Mouse (Mus musculus) layer of hippocampus, adult 18-20 months (tissue): ENCODE measurements around the gene Ptpa. TPM values are rescaled to one million over a fixed set of nuclear protein-coding genes. Genes with fewer than 3 reads are reported as not detected.
"Not testable (repeated sequence)": the region's sequence is repeated elsewhere in the genome, so short reads cannot be mapped to it uniquely, and the experiment has no call there.

ENCODE experiments used
- DNase-seq, 2 experiments: peaks; one replicate each; pipeline ENCODE4 v3.0.0; 2022; ENCODE audit warnings: low spot score in 2 of 2
- total RNA-seq, 2 experiments: library from RNA; stranded (reverse); gene quantifications; 2 replicates each; pipeline ENCODE4 v1.2.3; 2021

Ptpa gene
- total RNA-seq, 2 experiments from 2014 or later: 170 to 176 TPM

GRCm38 (mm10) chr2:30401581-30401980 is 14.3 kb upstream of the Ptpa start:
- no peak for DNase-seq

DNA sequence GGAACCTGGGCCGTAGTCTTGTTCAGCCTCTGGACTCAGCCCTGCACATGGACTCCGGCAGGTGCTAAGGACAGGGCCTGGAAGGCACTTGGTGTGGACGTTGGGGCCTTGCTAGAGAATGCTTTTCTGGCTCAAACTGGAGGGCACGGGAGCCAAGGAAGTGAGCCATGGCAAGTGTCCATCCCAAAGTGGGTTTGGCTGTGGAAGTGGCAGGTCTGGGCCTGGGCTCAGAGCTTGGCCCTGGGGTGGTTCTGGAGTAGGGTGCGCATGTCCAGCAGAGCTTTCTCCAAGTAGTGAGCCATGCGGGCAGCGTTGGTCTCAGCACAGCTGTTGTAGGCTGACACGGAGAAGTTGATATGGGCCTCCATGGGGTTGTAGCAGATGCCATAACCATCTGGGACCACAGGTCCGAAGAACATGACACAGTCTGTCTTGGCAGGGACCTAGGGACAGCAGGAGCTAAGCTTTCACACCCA is 13.4 kb upstream of the Ptpa start:
- no peak for DNase-seq

GRCm38 (mm10) chr2:30402843-30403242 is 13.0 kb upstream of the Ptpa start:
- no peak for DNase-seq

GRCm38 (mm10) chr2:30403870-30404269 is 12.0 kb upstream of the Ptpa start:
- no peak for DNase-seq

GRCm38 (mm10) chr2:30407221-30407620 is 8.6 kb upstream of the Ptpa start:
- no peak for DNase-seq

DNA sequence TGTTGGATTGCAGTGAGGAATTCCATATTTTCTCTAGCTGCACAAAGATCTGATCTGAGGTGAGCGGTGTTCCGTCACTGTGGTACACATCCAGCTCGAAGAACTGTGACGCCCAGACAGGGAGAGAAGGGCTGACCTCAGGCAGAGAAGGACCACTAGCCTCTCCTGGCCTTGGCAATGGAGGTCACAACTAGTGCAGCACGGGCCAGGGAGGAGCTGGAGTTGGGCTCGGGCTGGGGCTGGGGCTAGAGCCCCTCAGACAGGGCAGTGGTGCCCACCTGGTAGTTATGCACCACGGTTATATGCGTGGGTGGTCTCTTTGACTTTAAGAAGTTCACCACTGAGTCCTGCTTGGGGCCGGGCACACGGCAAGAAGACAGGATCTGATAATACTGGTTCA is 8.1 kb upstream of the Ptpa start:
- no peak for DNase-seq

- no peak for DNase-seq
These were observed 7.3 kb upstream of the Ptpa start for GRCm38 (mm10) chr2:30408452-30409100.

DNA sequence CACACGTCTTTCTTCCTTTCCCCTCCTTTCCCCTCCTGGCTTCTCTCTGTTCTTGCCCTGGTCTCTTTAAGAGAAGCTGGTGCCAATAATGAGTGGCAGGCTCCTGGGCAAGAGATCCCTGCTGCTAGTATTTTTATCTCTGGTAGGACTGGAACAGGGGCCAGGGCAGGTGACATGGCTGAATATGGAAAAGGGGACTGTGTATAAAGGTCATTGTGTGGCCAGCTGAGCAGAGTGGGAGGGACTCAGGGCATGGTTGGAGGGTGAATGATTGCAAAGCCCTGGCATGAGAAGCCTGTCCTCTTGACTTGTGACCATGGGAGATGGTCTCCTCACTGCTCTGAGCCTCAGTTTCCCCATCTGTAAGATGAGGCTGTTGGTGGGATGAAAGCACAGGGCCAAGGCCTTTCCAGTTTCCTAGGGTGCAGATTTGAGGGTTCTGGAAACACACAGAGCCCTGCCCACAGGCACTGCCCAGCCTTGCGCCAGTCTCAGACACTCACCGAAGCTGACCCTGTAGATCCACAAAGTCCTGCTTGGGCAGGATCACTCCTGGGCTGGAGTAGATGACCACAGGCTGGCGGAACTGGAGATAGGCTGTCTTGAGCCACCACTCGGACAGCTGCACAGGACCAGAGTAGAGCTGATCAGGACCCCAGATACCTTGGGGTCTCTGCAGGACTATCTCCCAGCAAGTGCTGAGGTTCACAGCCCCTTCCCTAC is 6.2 kb upstream of the Ptpa start:
- no peak for DNase-seq

- peak; percentile 54 to 60 for DNase-seq
These were observed 2.5 kb upstream of the Ptpa start for GRCm38 (mm10) chr2:30413038-30413973.

DNA sequence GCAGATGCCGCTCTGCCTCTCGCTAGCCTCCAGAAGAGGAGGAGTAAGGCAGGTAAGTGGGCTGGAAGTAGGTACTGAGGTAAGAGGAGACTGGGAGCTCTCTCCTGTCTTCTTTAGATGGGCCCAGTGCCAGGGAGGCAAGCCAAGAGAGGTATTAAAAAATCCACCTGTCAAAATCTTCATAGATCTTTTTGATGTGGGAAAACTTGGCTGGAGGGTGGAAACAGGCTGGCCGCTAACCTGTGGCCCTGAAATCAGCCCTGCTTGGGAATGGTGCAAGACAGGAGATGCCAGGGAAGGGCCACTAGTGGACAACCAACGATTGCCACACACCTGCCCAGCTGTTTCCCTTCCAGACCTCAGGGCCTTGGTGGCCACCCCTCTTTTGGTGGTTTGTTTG is 1.7 kb upstream of the Ptpa start:
- no peak for DNase-seq

GRCm38 (mm10) chr2:30414681-30415080 is 1.2 kb upstream of the Ptpa start:
- DNase-seq: no peak

- peak; percentile 90 to 92 for DNase-seq
These were observed 493 bp upstream of the Ptpa start, which contains the start of gene Crat for GRCm38 (mm10) chr2:30415157-30415935. Gene Crat (minus strand): TSS chr2:30415813.

GRCm38 (mm10) chr2:30416649-30416965 is 768 bp downstream of the Ptpa start:
- no peak for DNase-seq

DNA sequence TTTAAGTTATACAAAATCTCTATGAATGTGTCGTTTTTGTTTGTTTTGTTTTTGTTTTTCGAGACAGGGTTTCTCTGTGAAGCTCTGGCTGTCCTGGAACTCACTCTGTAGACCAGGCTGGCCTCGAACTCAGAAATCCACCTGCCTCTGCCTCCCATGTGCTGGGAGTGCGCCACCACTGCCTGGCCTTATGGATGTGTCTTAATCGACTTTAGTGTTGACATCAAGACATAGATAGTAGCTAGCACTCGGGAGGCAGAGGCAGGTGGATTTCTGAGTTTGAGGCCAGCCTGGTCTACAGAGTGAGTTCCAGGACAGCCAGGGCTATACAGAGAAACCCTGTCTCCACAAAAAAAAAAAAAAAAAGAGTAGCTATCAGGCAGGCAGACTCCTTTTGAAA is 1.3 kb downstream of the Ptpa start:
- DNase-seq: not testable (repeated sequence)

DNA sequence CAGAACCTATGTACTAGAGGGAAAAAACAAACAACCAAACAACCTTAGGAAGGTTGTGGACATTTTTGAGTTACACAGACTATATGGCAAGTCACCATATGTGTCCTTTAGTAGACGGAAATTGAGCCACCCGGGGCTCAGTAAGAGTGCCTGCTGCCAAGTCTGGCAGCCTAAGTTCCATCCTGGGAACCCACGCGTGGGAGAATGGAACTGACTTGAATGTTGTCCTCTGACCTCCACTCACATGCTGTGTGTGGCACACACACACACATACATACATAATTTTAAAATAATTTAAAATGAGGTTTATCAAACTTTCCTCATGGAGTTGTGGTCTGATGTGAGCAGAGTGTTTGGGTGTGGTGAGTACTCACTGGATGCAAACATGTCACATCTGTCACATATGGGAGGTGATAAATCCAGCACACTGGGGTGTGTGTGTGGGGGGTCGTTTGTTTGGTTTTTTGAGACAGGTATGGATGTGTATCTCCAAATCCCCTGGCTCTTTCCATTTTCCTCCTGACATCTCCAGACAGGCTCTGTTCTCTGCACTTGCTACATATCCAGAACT is 1.8 kb downstream of the Ptpa start:
- no peak for DNase-seq

- no peak for DNase-seq
These were observed 2.4 kb downstream of the Ptpa start for GRCm38 (mm10) chr2:30418259-30418658.

DNA sequence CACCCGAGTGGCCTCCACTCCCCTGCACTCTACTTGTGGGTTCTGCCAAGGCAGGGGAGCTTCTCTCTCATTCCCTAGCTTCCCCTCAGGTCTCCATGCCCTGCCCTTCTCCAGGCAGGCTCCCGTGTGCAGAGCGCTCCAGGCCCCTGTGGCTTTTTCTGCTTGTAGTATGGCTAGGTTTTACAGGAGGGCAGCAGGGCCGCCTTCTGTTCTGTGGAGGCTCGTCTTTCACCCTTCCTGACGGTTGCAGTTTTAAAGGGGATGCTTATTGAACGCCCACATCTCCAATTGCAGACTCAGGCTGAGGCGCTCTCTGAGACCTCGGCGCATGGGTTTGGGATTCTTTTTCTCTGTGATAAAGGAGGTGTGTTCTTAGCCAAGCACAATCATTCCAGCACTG is 3.3 kb downstream of the Ptpa start:
- DNase-seq: no peak

DNA sequence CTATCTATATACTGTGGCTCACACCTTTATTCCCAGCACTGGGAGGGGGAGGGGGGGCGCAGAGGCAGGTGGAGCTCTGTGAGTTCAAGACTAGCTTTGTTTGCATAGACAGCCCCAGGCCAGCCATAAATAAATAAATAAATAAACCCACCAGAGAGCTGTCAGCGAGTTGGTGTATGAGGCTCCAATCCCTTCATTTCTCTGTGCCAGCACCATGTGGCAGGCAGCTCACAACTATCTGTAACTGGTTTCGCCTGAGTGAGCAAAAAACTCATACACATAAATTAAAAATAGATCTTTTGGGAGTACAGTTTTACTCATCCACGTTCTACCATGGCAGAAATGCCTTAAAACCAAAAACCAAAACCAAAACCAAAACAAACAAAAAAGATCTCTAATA is 5.6 kb downstream of the Ptpa start:
- DNase-seq: peak in 1 of 2 experiments; percentile 54

- DNase-seq: no peak
These were observed 13.3 kb downstream of the Ptpa start for GRCm38 (mm10) chr2:30429156-30429555.

DNA sequence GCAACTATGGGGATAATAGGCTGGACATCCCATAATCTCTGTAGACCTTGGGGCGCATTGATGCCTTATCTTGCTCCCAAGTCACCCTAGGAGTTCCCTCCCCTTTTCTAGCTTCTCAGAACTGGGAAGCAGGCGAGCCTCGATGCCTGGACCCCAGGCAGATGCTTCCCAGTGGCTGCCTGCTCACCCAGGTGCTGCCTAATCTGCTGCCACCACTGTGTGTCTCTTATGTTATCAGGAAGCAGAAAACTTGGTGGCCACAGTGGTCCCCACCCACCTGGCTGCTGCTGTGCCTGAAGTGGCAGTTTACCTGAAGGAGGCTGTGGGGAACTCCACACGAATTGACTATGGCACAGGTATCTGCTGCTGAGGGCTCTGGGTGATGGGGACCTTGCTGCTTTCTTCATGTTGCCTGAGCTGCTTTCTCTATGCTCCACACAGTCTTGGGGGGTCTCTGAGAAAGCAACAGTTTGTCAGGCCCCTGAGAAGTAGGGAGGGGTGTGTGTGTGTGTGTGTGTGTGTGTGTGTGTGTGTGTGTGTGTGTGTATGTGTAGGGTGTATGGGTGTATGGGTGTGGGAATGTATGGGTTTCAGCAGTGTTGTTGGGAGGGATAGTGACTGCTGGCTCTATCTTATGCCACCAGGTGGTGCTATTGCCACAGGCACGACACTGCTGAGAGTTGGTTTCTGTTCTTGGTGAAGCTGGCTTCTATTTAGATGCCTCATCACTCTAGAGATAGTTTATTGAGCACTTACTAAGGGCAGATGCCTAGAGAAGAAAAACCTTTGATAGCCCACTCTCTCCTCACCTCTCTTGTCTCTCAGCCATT is 19.7 kb downstream of the Ptpa start:
- peak in 1 of 2 experiments; percentile 85 for DNase-seq
